Mouse (Mus musculus) liver, adult (tissue): ENCODE results near the gene St6galnac5.

Experiments
- GATA4 ChIP-seq: IDR thresholded peaks from 2 replicates; pipeline ENCODE4 v1.6.1; 2014; ENCODE audit warnings: mild to moderate bottlenecking, low read length; ENCODE audit not compliant: insufficient replicate concordance

St6galnac5 gene

DNA sequence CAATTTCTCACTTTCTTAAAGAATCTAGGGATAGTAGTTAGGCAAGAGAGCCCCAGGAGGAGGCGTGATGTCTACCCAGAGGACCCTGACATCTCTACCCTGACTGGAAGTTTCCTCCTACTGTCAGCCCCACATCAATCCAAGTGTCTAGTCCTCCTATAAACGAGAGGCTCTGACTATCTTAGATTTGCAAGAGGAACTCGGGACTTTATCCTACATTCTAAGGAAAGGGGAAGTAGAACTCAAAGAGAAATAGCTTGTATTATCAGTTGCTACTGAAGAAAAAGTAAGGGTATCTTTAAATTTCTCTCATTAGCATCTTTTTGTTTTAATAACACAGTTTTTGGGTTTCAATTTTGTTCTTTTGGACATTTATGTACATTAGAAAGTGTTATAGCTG lies 161.6 kb downstream of the St6galnac5 start:
- TF ChIP-seq GATA4, result no peak

DNA sequence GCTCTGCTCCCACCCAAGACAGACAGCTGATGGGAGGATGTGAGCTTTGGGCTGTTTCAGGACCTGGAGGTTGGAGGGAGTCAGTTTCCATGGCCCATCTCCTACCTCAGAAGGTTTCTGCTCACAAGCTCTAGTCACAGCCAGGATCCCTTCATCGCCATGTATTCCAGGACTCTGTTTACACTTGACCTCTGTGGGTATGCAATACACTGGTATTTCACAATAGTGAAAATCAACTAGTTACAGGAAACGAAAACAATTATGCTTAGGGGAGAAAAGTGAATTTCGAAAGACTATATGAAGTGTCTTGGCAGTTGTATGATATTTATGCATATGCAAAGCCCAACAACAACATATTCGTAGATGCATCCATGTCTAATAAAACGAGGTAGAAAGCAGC lies 166.9 kb downstream of the St6galnac5 start:
- TF ChIP-seq GATA4, result no peak

DNA sequence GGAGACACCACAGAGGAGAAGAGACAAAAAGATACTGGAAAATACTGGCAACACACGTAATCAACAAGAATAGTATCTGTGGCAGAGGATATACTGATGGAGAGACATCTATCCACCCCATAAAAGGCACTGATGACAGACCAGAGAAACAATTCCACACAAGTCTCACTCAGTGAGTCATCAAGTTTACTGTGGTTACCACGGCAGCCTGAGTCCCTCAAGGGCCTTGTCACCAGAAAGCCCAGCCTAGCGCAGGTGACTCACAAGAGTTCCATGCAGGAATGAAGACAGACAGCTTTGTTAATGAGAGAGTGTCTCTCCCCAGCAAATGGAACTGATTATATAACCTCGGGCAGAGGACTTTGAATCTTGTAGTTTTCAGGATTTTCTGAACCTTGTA lies 168.1 kb downstream of the St6galnac5 start:
- no peak for TF ChIP-seq GATA4

- no peak for TF ChIP-seq GATA4
Observed at GRCm38 (mm10) chr3:152799738-152800431, 182.2 kb downstream of the St6galnac5 start.

DNA sequence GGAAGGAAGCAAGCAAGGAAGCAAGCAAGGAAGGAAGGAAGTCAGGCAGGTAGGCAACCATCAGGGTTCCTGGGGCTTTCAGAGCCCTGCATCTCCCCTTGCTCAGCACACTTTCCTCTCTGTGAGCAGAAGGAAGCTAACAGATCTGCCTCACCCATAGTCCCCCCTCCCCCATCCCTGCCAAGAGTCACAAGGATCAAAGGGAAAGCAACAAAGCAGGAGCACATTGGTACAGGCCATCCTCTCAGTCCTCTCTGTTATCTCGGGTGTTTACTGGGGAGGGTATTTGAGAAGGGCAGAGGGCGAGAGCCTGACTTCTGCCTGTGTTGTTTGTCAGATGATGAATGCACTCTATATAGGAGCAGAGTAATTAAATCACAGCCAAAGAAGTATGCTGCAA lies 184.7 kb downstream of the St6galnac5 start:
- no peak for TF ChIP-seq GATA4

GRCm38 (mm10) chr3:152796216-152796615 lies 185.8 kb downstream of the St6galnac5 start:
- no peak for TF ChIP-seq GATA4

GRCm38 (mm10) chr3:152793006-152793405 lies 189.0 kb downstream of the St6galnac5 start:
- TF ChIP-seq GATA4, result no peak

- no peak for TF ChIP-seq GATA4
Observed at GRCm38 (mm10) chr3:152792601-152793000, 189.4 kb downstream of the St6galnac5 start.

- no peak for TF ChIP-seq GATA4
Observed at GRCm38 (mm10) chr3:152783792-152784191, 198.3 kb downstream of the St6galnac5 start.

DNA sequence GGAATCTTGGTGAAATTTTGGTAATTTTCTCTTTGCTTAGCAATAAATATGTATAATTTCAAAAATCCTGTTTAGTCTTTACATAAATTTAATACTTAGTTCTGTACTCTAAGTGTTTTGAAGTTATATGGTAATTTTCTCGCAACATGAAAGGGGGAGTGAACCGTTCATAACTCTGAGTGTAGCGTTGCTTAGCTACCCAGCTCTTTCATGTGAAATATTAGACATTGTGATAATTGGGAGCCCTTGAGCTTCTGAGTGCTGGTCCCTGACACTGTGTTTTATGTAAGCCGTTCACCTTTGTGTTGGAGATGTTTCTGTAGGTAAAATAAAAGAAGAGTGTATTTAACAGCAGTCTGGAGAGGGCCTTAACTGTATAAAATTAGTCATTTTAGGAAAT lies 202.2 kb downstream of the St6galnac5 start:
- no peak for TF ChIP-seq GATA4

- TF ChIP-seq GATA4, result no peak
Observed at GRCm38 (mm10) chr3:152776872-152777540, 205.0 kb downstream of the St6galnac5 start.

DNA sequence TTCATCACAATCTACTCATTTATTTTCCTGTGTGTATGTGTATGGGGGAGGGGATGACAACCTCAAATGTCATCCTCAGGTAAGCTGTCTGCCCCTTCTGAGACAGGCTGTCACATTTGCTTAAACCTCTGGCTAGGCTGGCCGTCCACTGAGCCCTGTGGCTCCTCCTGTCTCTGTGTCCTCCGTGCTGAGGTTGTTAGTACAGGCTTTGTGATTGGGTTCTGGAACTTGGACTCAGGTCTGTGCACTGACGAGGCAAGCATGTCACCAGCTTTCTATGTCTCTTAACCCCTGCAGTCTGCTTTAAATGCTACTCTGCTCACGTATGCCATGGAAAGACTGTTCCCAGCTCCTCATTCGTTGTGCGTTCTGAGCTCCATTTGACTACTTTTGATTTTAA lies 205.7 kb downstream of the St6galnac5 start:
- no peak for TF ChIP-seq GATA4

DNA sequence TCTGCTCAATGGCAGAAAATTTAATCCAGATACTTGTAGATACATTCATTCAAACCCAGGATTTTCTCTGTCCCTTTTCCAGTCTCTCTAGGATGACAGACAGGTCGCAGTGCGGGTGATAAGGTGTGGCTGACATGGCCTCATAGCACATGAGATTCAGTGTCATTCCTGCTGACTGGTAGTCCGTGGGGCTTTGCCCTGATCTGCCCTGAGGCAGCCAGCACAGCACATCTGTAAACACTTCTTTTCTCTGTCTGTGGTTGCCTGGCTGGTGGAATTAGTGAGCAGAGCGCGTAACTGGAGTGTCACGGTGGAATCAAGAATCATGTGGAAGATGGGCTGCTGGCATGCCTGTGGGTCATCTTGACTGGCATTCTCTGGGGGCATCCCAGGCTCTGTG lies 212.0 kb downstream of the St6galnac5 start:
- no peak for TF ChIP-seq GATA4

- no peak for TF ChIP-seq GATA4
Observed at GRCm38 (mm10) chr3:152767485-152767884, 214.6 kb downstream of the St6galnac5 start.
